Mouse (Mus musculus) kidney, postnatal 25 days (tissue): ENCODE data around the gene Gnl3.

Experiments used
- DNase-seq, 2 experiments: peaks; one replicate each; pipeline ENCODE4 v3.0.0; 2021; ENCODE audit warnings: mixed read lengths in 2 of 2

The Gnl3 gene

DNA sequence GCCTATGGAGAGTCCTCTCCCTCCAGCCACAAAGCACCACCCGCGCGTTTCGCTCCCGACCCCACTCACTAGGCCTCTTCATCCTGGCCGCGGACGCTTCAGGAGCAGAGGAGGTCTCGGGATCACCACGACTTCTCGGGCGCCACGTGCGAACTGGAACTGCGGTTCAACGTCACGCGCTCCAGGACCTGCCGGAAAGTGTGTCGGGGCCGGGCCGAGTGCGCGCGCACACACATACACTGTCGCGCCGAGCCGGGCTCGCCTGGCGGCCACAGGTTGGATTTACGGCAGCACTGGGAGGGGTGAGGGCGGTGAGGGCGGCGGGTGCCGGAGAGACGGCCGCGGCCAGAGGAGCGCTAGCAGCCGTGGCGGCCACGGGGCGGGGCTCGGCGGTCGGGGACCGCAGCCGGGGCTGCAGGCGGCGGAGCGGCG, at the start of gene Gnl3, which contains the start of gene Pbrm1:
Gene Gnl3, minus strand, starts transcription at position 293 of the 432 bp plus-strand sequence.
Gene Pbrm1, plus strand, starts transcription at position 279 of the 432 bp plus-strand sequence.
- DNase-seq: peak; percentile 98 to 99

DNA sequence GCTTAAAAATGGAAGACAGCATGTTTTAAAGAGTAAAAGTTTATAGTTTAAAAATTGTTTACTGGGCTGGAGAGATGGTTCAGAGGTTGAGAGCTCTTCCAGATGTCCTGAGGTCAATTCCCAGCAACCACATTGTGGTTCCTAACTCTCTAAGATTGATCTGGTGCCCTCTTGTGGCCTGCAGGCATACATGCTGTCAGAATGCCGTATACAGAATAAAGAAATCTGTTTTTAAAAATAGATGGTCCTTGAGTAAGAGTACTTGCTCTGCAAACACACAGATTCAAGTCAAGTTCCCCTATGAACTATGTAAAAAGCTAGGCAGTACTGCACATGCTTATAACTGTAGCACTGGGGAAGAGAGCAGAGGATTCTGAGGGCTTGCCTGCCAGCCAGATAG, 43.3 kb upstream of the Gnl3 start:
- DNase-seq: peak in 1 of 2 experiments; percentile 25

DNA sequence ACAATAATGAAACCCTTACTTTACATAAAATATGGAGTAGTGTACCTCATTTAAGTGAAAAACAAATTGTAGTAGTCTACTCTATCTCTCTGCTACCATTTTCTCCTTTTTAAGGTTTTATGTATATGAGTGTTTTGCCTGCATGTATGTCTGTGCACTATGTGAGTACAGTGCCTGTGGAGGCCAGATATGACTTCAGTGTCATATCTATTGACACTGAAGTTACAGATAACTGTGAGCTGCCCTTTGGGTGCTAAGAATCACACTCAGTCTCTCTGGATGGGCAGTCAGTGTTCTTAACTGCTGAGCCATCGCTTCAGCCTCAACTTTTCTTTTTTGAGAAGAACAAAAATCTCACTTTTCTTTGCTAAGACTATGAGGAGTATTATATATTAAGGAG, 26.9 kb upstream of the Gnl3 start:
- DNase-seq: no peak

DNA sequence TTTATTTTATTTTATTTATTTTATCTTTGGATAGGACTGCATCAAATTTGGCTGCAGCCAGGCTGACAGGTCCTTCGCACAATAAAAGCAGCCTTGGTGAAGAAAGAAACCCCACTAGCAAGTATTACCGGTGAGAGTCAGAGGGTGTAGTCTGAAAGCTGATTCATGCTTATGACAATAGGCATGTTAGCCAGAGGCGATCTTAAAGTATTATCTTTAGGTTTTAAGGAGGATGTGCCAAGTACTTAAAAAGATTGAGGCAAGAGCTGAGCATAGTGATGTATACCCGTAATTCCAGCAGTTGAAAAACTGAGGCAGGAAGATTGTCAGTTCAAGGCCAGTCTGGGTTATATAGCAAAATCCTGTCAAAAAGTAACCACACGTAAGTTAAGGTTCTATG, 26.3 kb upstream of the Gnl3 start:
- no peak for DNase-seq

DNA sequence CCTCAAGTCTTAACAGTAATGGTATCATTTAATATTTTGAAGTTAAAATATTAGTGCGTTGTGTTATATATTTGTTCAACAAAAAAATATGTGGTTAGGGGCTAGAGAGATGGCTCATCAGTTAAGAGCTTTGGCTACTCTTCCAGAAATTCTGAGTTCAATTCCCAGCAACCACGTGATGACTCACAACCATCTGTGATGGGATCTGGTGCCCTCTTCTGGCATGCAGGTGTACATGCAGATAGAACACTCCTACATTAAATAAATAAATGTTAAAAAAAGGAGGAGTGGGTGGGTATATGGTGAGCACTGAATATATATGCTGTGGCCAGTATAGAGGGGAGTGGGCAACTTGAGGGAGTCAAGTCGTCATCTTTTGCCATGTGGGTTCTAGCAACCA, 6.8 kb upstream of the Gnl3 start:
- no peak for DNase-seq

DNA sequence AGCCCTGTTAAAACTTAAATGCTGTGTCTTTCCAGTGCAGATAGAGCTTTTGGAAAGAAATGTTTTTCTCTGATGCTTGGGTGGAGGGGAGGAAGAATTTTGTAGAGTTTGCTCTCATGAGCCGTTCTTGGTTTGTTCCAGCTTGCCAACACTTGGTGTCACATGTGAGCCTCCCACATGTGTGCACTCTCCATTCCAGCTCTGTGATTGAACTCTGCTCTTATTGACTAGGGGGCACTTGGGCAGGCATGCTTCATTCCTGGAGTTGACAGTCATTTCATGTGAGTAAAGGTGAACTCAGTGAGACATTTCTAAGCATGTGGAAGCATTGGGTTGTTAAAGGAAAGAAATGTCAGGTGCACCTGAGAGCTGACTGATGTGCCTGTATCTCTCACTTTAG, 3.6 kb upstream of the Gnl3 start:
- peak in 1 of 2 experiments; percentile 44 for DNase-seq

DNA sequence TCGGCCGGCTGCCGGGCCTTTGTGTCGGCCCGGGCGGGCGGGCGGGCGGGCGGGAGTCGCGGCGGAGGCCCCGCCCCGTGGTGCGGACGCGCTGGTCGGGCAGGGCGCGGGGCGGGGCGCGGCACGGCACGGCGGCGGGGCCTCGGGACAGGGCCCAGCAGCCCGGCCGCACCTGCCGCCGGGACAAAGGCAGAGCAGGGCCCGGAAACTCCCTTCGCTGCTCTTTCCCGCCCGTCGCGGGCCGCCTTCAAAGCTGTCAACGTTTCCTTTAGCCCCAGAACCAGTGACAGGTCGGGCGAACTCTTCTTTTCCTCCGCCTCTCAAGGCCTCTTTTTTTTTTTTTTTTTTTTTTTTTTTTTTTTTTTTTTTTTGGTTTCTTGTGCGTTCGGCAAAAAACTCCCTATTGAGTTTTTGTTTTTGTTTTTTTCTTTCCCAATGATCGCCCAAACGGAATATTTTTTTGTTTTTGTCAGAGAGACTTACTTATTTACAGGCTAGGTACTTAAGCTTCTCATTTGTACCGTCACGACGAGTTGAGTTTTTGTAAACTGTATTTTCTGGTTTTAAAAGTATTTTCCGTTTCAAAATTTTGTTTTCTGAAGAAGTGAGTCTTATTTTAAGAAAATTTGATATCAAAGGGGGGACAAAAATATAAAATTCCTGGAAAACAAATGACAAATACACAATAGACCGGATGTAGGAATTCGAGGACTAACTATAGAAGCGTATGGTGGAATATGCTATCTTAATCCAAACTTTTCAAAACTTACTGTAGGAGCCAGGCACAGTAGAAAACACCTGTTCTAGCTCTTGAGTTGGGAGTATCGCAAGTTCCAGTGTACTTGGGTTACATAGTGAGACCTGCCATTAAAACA, 616 bp upstream of the Gnl3 start:
- peak; percentile 78 to 92 for DNase-seq

DNA sequence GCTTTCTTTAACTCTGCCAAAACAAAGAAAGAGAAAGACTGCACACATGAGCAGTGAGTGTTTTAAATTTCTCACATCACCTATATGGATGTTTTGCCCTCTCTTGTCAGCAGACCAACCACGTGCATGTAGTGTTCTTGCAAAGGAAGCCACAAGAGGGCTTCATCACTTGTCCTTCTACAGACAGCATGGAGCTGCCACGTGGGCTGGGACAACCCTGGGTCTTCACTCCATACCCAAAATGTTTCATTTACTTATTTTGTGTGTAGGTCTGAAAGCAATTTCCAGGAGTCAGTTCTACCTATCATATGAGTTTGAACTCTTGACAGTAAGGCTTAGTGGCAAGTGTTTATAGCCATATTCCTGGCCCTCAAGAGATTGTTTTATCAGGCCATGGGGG, 1.1 kb downstream of the Gnl3 start:
- peak in 1 of 2 experiments; percentile 45 for DNase-seq

DNA sequence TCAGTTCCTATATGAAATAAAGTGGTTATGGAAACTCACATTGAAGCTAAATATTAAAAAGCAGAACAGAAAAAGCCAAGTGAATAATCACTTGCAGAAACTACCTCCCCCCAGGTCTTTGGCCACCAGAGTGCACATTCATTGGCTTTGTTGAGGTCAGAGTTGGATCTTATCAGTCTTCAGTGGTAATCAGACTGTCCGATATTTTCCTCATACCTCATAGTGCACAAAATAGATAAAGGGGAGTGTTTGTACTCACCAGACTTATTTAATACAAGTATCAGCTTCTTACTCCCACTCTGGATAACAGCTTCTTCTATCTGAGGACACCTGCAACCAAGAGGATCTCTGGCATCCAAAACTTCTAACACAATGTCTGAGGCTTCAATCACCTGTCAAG, 2.9 kb downstream of the Gnl3 start:
- no peak for DNase-seq

DNA sequence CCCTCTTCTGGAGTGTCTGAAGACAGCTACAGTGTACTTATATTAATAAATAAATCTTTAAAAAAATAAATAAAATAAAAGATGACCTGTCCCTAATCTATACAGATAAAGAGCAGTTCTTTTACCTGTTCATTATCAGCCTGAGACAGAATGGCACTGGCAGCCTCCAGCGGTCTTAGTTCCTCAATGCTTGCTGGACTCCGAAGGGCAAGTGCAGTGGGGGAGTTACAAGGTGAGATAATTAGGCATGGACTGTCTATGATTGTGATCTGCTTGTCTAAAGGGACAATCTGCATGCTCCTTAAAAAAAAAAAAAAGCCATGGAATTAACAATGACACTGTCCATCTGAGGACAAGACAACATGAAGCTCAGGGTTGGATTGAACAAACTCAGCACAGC, 5.0 kb downstream of the Gnl3 start:
- no peak for DNase-seq

DNA sequence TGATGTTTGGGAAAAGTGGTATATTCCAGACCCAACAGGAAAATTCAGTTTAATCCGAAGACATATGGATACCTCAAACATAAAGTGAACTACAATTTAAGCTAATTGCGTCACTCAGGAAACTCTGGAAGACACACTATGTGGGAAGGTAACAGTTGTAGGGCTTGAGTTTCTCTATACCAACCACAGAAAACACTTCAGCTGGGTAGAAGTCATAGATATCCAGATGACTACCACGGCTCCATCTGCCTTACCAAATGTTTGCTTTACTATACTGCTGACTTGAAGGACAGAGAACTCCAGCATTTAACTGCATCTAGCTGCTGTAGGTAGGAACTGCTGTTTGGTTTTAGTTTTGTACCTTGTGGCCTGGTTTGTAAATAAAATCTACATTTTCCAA, 7.4 kb downstream of the Gnl3 start:
- DNase-seq: no peak

DNA sequence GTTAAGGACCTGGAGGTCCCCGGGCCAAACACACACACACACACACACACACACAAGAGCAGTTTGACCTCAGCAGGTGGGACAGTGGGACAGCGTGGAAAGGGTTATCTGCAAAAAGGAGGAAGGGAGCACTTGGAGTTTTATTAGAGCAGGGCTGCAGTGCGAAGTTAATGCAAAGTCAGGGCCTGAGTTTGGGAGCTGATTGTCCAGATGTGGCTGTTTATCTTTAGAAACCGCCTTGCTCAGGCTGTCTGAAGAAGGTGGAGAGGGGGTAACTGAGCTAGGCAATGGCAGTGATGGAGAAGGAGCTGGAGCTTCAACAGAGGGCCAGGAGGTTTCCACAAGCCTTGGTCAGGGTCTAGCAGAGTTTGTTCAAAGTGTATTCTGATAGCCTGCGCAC, 12.2 kb downstream of the Gnl3 start:
- DNase-seq: no peak

DNA sequence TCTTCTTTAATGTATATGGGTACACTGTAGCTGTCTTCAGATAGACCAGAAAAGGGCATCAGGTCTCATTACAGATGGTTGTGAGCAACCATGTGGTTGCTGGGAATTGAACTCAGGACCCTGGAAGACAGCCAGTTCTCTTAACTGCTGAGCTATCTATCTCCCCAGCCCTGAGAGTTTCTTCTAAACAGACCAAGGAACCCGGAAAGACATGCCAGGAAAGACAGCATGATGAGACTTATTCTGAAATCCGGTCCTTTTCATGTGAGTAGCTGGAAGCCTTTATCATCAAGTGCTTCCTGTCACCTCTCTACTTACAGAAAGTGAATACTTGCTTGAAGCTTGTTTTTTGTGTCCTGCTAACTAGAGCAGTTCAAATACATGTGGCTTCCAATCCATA, 14.4 kb downstream of the Gnl3 start:
- DNase-seq: no peak

DNA sequence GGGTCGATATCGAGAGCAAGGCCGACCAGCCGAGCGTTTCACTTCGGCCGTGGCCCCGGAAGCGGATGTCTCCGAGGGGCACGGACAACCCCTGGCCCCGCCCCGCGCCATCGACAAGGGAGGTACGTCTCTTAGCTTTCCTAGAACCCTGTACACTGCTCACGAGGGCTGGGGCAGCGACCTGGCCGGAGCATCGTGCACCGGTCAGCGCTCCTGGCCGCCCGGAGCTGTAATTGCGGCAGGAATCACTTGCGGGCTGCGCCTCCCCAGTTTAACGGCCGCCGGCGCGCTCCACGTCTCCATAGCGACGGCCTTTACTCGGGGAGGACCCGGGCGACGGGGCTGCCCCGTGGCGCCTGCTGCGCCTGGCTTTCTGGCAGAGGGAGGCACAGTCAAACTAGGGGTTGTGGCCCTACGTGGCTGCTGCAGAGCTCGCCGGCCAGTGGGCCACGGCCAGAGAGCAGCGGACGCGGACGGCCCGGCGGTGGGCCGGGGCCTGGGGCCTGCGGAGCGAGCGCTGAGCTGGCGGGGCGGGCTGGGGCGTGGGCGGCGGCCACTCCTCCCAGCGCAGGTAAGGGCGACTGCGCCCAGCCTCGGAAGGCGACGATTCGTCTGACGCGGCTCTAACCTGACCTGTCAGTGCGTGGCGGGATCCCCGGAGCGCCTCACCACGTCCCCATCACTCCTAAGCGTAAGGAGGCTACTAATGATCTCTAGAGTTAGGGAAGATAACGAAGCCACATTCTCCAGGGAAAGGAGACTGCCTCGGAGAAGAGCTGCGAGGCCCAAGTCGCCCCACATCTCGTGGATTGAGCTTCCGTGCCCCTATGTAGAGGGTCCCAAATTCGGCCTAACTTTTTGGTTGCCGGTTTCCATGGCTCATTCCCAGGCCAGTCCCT, 17.4 kb downstream of the Gnl3 start, which contains the start of the genes Glt8d1 and Spcs1:
Gene Glt8d1, plus strand, starts transcription at position 94 of the 899 bp plus-strand sequence.
Gene Spcs1, minus strand, starts transcription at position 366 of the 899 bp plus-strand sequence.
- DNase-seq: peak; percentile 90 to 94

DNA sequence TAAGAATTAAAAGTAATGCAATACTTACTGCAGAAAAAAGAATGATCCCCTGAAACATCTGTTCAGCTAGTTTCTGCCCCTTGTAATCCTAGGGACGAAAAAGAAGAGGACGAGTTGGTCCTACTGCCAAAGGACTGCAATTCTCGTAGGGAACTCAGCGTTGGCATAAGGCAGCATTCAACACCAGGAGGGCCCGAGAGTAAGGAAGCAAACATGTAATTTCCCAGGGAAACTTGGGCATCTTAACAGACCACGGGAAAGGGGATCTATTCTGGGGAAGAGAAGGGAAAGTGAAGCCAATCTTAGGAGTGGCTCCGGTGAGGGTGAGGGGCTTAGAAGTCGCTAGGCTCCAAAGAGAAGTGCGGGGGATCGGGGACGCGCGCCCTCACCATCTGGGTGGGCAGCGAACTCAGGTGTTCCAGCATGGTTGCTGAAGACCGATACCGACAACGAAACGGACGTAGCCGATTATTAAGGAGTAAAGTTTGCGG, 18.1 kb downstream of the Gnl3 start:
- no peak for DNase-seq

DNA sequence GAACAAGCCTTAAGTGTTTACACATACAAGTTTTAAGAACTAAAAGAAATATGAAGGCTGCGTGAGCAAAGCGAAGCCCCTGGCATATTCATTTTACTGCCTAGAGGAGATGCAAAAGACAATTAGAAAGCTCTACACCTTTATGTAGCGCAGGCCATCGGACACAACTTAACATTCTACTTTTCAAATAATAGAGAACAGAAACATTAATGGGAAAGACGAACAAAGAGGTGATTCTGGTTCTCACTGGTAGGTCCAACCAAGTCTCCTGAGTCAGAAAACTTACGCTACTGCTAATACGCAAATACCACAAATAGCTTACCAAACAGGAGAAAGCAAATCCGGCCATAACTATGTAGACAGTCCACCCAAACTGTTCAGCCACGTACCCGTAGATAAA, 18.6 kb downstream of the Gnl3 start:
- DNase-seq: no peak

DNA sequence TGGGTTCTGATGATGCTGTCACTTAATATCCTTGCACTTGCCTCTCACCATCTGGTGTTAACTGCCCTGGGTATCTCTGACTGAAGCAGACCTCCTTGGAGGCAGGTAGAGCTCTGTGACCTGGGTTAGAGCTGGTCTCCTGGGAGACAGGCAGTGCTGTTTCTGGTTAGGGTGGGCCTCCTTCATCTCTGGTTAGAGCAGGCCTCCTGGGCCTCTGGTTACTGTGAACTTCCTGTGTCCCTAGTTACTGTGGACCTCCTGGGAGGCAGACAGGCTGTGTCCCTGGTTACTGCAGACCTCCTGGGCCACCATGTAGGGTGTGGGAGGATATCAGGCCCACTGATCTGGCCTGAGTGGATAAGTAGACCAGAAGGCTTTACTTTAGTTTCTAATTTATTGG, 22.5 kb downstream of the Gnl3 start:
- no peak for DNase-seq

DNA sequence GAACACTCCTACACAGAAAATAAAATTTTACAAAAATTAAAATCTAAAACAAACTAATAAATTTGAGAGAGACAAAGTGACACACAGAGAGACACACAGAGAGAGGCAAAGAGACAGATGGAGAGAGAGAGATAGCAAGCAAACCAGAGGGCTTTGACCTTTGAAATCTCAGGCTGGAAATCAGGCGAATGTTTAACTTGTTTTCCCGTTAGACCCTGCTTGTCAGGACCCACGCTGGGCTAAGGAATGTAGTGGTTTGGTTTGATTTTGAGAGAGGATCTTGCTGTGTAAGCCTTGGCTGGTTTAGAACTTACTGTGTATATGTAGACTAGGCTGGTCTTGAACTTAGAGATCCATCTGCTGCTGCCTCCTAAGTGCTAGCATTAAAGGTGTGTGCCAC, 42.7 kb downstream of the Gnl3 start:
- DNase-seq: peak; percentile 44 to 54

DNA sequence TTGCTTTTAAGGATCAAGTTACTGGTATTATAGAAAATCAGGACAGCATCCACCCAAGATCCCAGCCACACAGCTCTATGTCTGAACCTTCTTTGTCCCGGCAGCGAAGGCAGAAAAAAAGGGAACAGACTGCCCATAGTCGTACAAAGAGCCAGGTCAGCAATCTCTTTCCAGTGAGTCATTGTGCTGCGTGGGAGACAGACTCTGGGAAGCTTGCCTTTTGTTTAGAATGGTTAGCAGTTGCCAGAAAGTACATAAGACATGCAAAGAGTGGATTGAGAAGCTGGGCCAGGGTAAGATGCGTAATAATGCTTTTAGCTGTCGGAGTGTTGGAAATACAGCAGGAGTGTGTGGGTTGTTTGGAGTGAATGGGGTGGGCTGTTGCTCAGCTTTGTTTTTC, 44.7 kb downstream of the Gnl3 start:
- DNase-seq: peak; percentile 28 to 48
